Mouse (Mus musculus): ENCODE measurements around the gene Mrgprf. TPM values are rescaled to one million over a fixed set of nuclear protein-coding genes. Genes with fewer than 3 reads are reported as not detected.
A peak's percentile ranks its signal among the peaks of the same experiment; 100 is the strongest.

Mrgprf gene
- 1 to 10 TPM; 1.8 to 2.5 TPM for total RNA-seq (2021)
- long read RNA-seq, experiment 1, partial matches to known transcripts: 0 of 1 reads
- long read RNA-seq, experiment 1, other reads (novel, unspliced or antisense): 0 of 1 reads
- long read RNA-seq, experiment 2, partial matches to known transcripts: 0 of 1 reads
- long read RNA-seq, experiment 2, other reads (novel, unspliced or antisense): 0 of 1 reads

GRCm38 (mm10) chr7:145300321-145301007, at the start of gene Mrgprf:
TSS of gene Mrgprf (plus strand) at chr7:145300828.
- DNase-seq (ENCODE audit: extremely low spot score in 1 of 2, low spot score in 2 of 2): no peak
- peak; percentile 17 for TF ChIP-seq CTCF (IDR thresholded peaks at IDR 0.05)
- peak within 1 kb of the TSS; percentile 45 for H3K27ac ChIP-seq
- no peak within 1 kb of the TSS for H3K4me3 ChIP-seq
- intact Hi-C loops (cut with DNase I): no loop called here

GRCm38 (mm10) chr7:145252715-145253476, 47.7 kb upstream of the Mrgprf start:
- peak; percentile 72 to 81 for DNase-seq (ENCODE audit: extremely low spot score in 1 of 2, low spot score in 2 of 2)
- intact Hi-C loops (cut with DNase I): no loop called here
- Histone ChIP-seq H3K4me3 (no peak overlapping the region), H3K27ac (no peak overlapping the region)
- peak; percentile 95 for TF ChIP-seq CTCF (IDR thresholded peaks at IDR 0.05)

GRCm38 (mm10) chr7:145253986-145254630, 46.5 kb upstream of the Mrgprf start:
- TF ChIP-seq CTCF (IDR thresholded peaks at IDR 0.05): no peak
- no peak for DNase-seq (ENCODE audit: extremely low spot score in 1 of 2, low spot score in 2 of 2)
- no peak overlapping the region for H3K4me3 ChIP-seq
- intact Hi-C loops (cut with DNase I): no loop called here
- H3K27ac ChIP-seq: no peak overlapping the region

- TF ChIP-seq CTCF (IDR thresholded peaks at IDR 0.05): no peak
- DNase-seq (ENCODE audit: extremely low spot score in 1 of 2, low spot score in 2 of 2): no peak
- H3K27ac ChIP-seq: no peak overlapping the region
- intact Hi-C loops (cut with DNase I): no loop called here
- no peak overlapping the region for H3K4me3 ChIP-seq
Observed at GRCm38 (mm10) chr7:145256092-145256491, 44.5 kb upstream of the Mrgprf start.

- TF ChIP-seq CTCF (IDR thresholded peaks at IDR 0.05): no peak
- intact Hi-C loops (cut with DNase I): no loop called here
- Histone ChIP-seq H3K27ac (no peak overlapping the region), H3K4me3 (no peak overlapping the region)
- no peak for DNase-seq (ENCODE audit: extremely low spot score in 1 of 2, low spot score in 2 of 2)
Observed at GRCm38 (mm10) chr7:145264202-145264601, 36.4 kb upstream of the Mrgprf start.

- no peak overlapping the region for H3K27ac ChIP-seq
- DNase-seq (ENCODE audit: extremely low spot score in 1 of 2, low spot score in 2 of 2): no peak
- no peak overlapping the region for H3K4me3 ChIP-seq
- intact Hi-C loops (cut with DNase I): no loop called here
- TF ChIP-seq CTCF (IDR thresholded peaks at IDR 0.05): no peak
Observed at GRCm38 (mm10) chr7:145266011-145266410, 34.6 kb upstream of the Mrgprf start.

- DNase-seq (ENCODE audit: extremely low spot score in 1 of 2, low spot score in 2 of 2): no peak
- no peak for TF ChIP-seq CTCF (IDR thresholded peaks at IDR 0.05)
- H3K27ac ChIP-seq: no peak overlapping the region
- intact Hi-C loops (cut with DNase I): no loop called here
- H3K4me3 ChIP-seq: no peak overlapping the region
Observed at GRCm38 (mm10) chr7:145268890-145269289, 31.7 kb upstream of the Mrgprf start.

GRCm38 (mm10) chr7:145270955-145271354, 29.7 kb upstream of the Mrgprf start:
- TF ChIP-seq CTCF (IDR thresholded peaks at IDR 0.05): no peak
- Histone ChIP-seq H3K4me3 (no peak overlapping the region), H3K27ac (no peak overlapping the region)
- no peak for DNase-seq (ENCODE audit: extremely low spot score in 1 of 2, low spot score in 2 of 2)
- intact Hi-C loops (cut with DNase I): no loop called here

GRCm38 (mm10) chr7:145275488-145275887, 25.1 kb upstream of the Mrgprf start:
- Histone ChIP-seq H3K4me3 (no peak overlapping the region), H3K27ac (no peak overlapping the region)
- no peak for DNase-seq (ENCODE audit: extremely low spot score in 1 of 2, low spot score in 2 of 2)
- intact Hi-C loops (cut with DNase I): no loop called here
- TF ChIP-seq CTCF (IDR thresholded peaks at IDR 0.05): no peak

- no peak overlapping the region for H3K4me3 ChIP-seq
- H3K27ac ChIP-seq: no peak overlapping the region
- no peak for TF ChIP-seq CTCF (IDR thresholded peaks at IDR 0.05)
- DNase-seq (ENCODE audit: extremely low spot score in 1 of 2, low spot score in 2 of 2): no peak
- intact Hi-C loops (cut with DNase I): no loop called here
Observed at GRCm38 (mm10) chr7:145281396-145281795, 19.2 kb upstream of the Mrgprf start.

- H3K4me3 ChIP-seq: peak overlapping the region; percentile 59
- no peak for DNase-seq (ENCODE audit: extremely low spot score in 1 of 2, low spot score in 2 of 2)
- no peak for TF ChIP-seq CTCF (IDR thresholded peaks at IDR 0.05)
- intact Hi-C loops (cut with DNase I): no loop called here
- H3K27ac ChIP-seq: no peak overlapping the region
Observed at GRCm38 (mm10) chr7:145283041-145283440, 17.6 kb upstream of the Mrgprf start.
